Mouse (Mus musculus): ENCODE measurements at regions not wholly inside any gene's neighbourhood (a gene's known extent, or its start where the extent isn't known, plus 50 kb on each side); places are given as distances from the start of the nearest gene placed in this dataset.

GRCm38 (mm10) chr4:25488479-25489069, 207.0 kb upstream of the Ufl1 start:
- H3K27me3 ChIP-seq (ENCODE audit: insufficient read depth, low read length), result no peaks in the 10 kb centered on the region
- H3K4me1 ChIP-seq (ENCODE audit: insufficient read depth), result no peaks in the 10 kb centered on the region
- no peak overlapping the region for H3K4me2 ChIP-seq (ENCODE audit: low read depth, low read length)
- 43% methylated on average over 1 of the region's 1 CpGs for WGBS (ENCODE audit: insufficient replicate concordance)
- H3K9me3 ChIP-seq (ENCODE audit: low read length), result no peaks in the 10 kb centered on the region
- DNase-seq (no peak), ATAC-seq (no peak)
- no peak overlapping the region for H3K9ac ChIP-seq (replicated peaks)
- TF ChIP-seq EP300 (IDR thresholded peaks at IDR 0.05; ENCODE audit: low read depth) (no peak), CTCF (IDR thresholded peaks at IDR 0.05; ENCODE audit: low read depth) (no peak)
- no peak overlapping the region for H3K4me3 ChIP-seq (ENCODE audit: low read depth, low read length)
- H3K36me3 ChIP-seq (replicated peaks; ENCODE audit: insufficient read depth, low read length), result no peaks in the 10 kb centered on the region
- no peak overlapping the region for H3K27ac ChIP-seq (ENCODE audit: low read depth)

GRCm38 (mm10) chr4:25483621-25483933, 202.0 kb upstream of the Ufl1 start:
- Histone ChIP-seq H3K27ac (ENCODE audit: low read depth) (no peak overlapping the region), H3K4me1 (ENCODE audit: insufficient read depth) (no peaks in the 10 kb centered on the region), H3K9ac (replicated peaks) (no peak overlapping the region), H3K4me3 (ENCODE audit: low read depth, low read length) (no peak overlapping the region), H3K27me3 (ENCODE audit: insufficient read depth, low read length) (no peaks in the 10 kb centered on the region), H3K36me3 (replicated peaks; ENCODE audit: insufficient read depth, low read length) (no peaks in the 10 kb centered on the region), H3K9me3 (ENCODE audit: low read length) (no peaks in the 10 kb centered on the region), H3K4me2 (ENCODE audit: low read depth, low read length) (no peak overlapping the region)
- TF ChIP-seq CTCF (IDR thresholded peaks at IDR 0.05; ENCODE audit: low read depth), result no peak
- no peak for TF ChIP-seq EP300 (IDR thresholded peaks at IDR 0.05; ENCODE audit: low read depth)
- ATAC-seq, result no peak
- no peak for DNase-seq
- WGBS (ENCODE audit: insufficient replicate concordance), result 47% methylated on average over 1 of the region's 1 CpGs

- Histone ChIP-seq H3K9ac (replicated peaks) (no peak overlapping the region), H3K36me3 (replicated peaks; ENCODE audit: insufficient read depth, low read length) (no peaks in the 10 kb centered on the region), H3K27ac (ENCODE audit: low read depth) (no peak overlapping the region), H3K4me1 (ENCODE audit: insufficient read depth) (no peaks in the 10 kb centered on the region), H3K9me3 (ENCODE audit: low read length) (no peaks in the 10 kb centered on the region), H3K27me3 (ENCODE audit: insufficient read depth, low read length) (no peaks in the 10 kb centered on the region), H3K4me3 (ENCODE audit: low read depth, low read length) (no peak overlapping the region), H3K4me2 (ENCODE audit: low read depth, low read length) (no peak overlapping the region)
- ATAC-seq (no peak), DNase-seq (no peak)
- 51% methylated on average over 6 of the region's 6 CpGs for WGBS (ENCODE audit: insufficient replicate concordance)
- TF ChIP-seq CTCF (IDR thresholded peaks at IDR 0.05; ENCODE audit: low read depth), result no peak
- no peak for TF ChIP-seq EP300 (IDR thresholded peaks at IDR 0.05; ENCODE audit: low read depth)
Measured at GRCm38 (mm10) chr4:25482933-25483620, 201.5 kb upstream of the Ufl1 start.

- TF ChIP-seq CTCF (IDR thresholded peaks at IDR 0.05; ENCODE audit: low read depth), result no peak
- no peak for TF ChIP-seq EP300 (IDR thresholded peaks at IDR 0.05; ENCODE audit: low read depth)
- Histone ChIP-seq H3K9ac (replicated peaks) (no peak overlapping the region), H3K4me1 (ENCODE audit: insufficient read depth) (no peaks in the 10 kb centered on the region), H3K36me3 (replicated peaks; ENCODE audit: insufficient read depth, low read length) (no peaks in the 10 kb centered on the region), H3K4me3 (ENCODE audit: low read depth, low read length) (no peak overlapping the region), H3K27me3 (ENCODE audit: insufficient read depth, low read length) (no peaks in the 10 kb centered on the region), H3K9me3 (ENCODE audit: low read length) (no peaks in the 10 kb centered on the region), H3K4me2 (ENCODE audit: low read depth, low read length) (no peak overlapping the region), H3K27ac (ENCODE audit: low read depth) (no peak overlapping the region)
- DNase-seq (no peak), ATAC-seq (no peak)
Measured at GRCm38 (mm10) chr4:25473026-25473425, 191.4 kb upstream of the Ufl1 start.

- TF ChIP-seq EP300 (IDR thresholded peaks at IDR 0.05; ENCODE audit: low read depth), result no peak
- TF ChIP-seq CTCF (IDR thresholded peaks at IDR 0.05; ENCODE audit: low read depth), result no peak
- 60% methylated on average over 3 of the region's 3 CpGs for WGBS (ENCODE audit: insufficient replicate concordance)
Measured at GRCm38 (mm10) chr4:25466490-25466889, 184.9 kb upstream of the Ufl1 start.

GRCm38 (mm10) chr4:25464792-25465590, 183.4 kb upstream of the Ufl1 start:
- Histone ChIP-seq H3K27me3 (ENCODE audit: insufficient read depth, low read length) (no peaks in the 10 kb centered on the region), H3K4me3 (ENCODE audit: low read depth, low read length) (no peak overlapping the region), H3K27ac (ENCODE audit: low read depth) (no peak overlapping the region), H3K36me3 (replicated peaks; ENCODE audit: insufficient read depth, low read length) (no peaks in the 10 kb centered on the region), H3K9ac (replicated peaks) (no peak overlapping the region), H3K9me3 (ENCODE audit: low read length) (no peaks in the 10 kb centered on the region), H3K4me2 (ENCODE audit: low read depth, low read length) (no peak overlapping the region), H3K4me1 (ENCODE audit: insufficient read depth) (no peaks in the 10 kb centered on the region)
- no peak for TF ChIP-seq CTCF (IDR thresholded peaks at IDR 0.05; ENCODE audit: low read depth)
- no peak for TF ChIP-seq EP300 (IDR thresholded peaks at IDR 0.05; ENCODE audit: low read depth)
- WGBS (ENCODE audit: insufficient replicate concordance), result 56% methylated on average over 1 of the region's 1 CpGs
- ATAC-seq (no peak), DNase-seq (no peak)

More at GRCm38 (mm10) chr4:25466490-25466889, 184.9 kb upstream of the Ufl1 start:
- no peak overlapping the region for H3K9ac ChIP-seq (replicated peaks)
- H3K4me3 ChIP-seq (ENCODE audit: low read depth, low read length), result no peak overlapping the region
- H3K27me3 ChIP-seq (ENCODE audit: insufficient read depth, low read length), result no peaks in the 10 kb centered on the region
- H3K9me3 ChIP-seq (ENCODE audit: low read length), result no peaks in the 10 kb centered on the region
- DNase-seq (no peak), ATAC-seq (no peak)
- no peaks in the 10 kb centered on the region for H3K4me1 ChIP-seq (ENCODE audit: insufficient read depth)
- no peak overlapping the region for H3K4me2 ChIP-seq (ENCODE audit: low read depth, low read length)
- H3K36me3 ChIP-seq (replicated peaks; ENCODE audit: insufficient read depth, low read length), result no peaks in the 10 kb centered on the region
- no peak overlapping the region for H3K27ac ChIP-seq (ENCODE audit: low read depth)

Data from liver, postnatal 0 days (tissue).